Mouse (Mus musculus) spleen, postnatal 4 days (tissue): Measurements from ENCODE around the gene Cd163l1.

Experiments used
- DNase-seq, 2 experiments: peaks; one replicate each; pipeline ENCODE4 v3.0.0; 2022; ENCODE audit warnings: low spot score in 2 of 2

Gene Cd163l1

DNA sequence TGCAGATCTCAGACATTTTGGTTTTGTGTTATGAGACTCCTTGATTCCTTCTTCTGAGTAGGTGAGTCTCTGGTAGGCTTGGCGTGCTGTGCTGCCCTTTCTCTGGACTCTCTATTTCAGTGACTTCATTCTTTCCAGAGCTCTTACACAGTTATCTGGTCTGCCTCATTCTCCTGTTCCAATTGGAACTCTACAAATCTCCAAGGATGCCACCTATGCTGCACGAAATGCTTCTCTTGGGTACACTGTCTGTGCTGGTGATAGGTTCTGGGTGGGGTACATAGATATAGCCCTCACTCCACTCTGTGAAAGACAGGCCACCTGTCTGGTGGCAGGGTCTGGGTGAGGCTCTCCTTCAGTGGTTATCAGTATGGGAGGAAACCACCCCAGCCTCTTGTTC lies at the start of gene Cd163l1:
Gene Cd163l1, plus strand, starts transcription at position 301 of the 400 bp plus-strand sequence.
- DNase-seq, result peak; percentile 1 to 30

DNA sequence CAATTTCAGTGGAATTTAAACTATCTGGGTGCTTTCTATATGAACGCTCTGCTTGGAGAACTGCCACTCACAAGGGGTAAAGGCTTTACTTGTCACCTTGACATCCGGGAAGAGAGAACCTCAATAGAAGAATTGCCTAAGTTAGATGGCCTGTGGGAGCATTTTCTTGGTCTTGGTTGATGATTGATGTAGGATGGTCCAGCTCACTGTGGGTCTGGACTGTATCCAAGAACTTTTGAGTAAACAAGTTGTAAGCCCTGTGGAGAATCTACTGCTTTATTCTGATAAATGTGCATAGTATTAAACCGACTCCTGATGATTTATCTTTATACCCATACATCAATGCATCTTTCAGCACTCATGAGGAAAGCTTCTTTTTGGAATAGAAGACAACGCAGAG lies 48.7 kb upstream of the Cd163l1 start:
- DNase-seq, result no peak

- no peak for DNase-seq
Measured at GRCm38 (mm10) chr7:140170863-140171262, 47.2 kb upstream of the Cd163l1 start.

GRCm38 (mm10) chr7:140172936-140173335 lies 45.1 kb upstream of the Cd163l1 start, which contains the start of gene Olfr523:
Gene Olfr523, plus strand, starts transcription at chr7:140173217.
- DNase-seq, result no peak

DNA sequence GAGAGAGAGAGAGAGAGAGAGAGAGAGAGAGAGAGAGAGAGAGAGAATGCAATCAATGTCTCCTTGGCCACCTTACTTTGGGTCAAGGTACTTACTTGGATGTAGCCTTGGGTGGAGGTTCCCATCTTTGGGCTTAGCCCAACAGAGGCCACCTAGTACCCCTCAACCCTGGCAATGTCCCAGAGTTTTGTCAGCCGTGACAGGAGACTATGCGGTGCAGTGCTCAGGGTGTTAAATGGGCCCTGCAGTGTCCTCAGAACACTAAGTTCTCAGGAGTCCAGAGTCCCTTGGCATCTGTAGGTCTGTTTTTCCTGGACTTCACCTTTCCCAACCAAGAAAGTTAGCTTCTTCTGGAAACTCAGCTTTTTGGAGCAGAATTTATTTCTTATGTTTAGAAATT lies 38.9 kb upstream of the Cd163l1 start:
- DNase-seq, result no peak

DNA sequence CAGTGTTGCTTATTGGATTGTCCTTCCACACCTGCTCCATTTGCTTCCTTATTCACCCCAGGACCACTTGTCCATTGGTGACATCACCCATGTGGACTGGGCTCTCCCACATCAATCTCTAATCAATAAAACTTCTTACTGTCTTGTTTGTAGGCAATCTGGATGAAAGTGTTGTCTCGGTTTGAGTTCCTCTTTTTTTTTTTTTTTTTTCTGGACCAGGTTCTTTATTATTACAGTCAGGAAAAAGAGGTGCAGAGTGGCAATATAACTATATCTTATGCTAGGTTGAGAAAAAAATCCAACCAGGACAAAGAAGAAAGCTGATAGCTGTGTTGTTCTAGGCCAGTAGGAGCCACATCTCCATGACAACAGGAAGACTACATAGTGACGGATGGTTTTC lies 37.4 kb upstream of the Cd163l1 start:
- DNase-seq, result no peak

DNA sequence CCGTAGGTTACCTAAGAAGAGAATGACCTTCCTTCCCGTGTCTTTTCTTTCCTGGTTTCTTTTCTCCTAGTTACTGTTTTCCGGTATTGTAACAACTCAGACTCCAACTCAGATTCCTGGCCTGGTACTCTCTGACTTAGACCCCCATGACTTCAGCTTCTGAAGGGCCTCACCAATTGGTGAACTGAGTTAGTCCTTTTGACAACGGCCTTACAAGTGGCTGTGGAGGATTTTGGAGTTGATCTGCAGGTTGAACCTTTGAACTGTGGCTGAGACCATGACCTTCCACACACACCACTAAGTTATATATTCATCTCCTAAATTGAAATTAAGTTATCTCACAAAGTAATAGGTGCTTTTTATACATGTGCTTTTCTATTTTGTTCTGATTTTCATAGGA lies 33.9 kb upstream of the Cd163l1 start:
- DNase-seq, result no peak

GRCm38 (mm10) chr7:140186646-140187620 lies 31.1 kb upstream of the Cd163l1 start:
- no peak for DNase-seq

GRCm38 (mm10) chr7:140187721-140188390 lies 30.2 kb upstream of the Cd163l1 start:
- no peak for DNase-seq

DNA sequence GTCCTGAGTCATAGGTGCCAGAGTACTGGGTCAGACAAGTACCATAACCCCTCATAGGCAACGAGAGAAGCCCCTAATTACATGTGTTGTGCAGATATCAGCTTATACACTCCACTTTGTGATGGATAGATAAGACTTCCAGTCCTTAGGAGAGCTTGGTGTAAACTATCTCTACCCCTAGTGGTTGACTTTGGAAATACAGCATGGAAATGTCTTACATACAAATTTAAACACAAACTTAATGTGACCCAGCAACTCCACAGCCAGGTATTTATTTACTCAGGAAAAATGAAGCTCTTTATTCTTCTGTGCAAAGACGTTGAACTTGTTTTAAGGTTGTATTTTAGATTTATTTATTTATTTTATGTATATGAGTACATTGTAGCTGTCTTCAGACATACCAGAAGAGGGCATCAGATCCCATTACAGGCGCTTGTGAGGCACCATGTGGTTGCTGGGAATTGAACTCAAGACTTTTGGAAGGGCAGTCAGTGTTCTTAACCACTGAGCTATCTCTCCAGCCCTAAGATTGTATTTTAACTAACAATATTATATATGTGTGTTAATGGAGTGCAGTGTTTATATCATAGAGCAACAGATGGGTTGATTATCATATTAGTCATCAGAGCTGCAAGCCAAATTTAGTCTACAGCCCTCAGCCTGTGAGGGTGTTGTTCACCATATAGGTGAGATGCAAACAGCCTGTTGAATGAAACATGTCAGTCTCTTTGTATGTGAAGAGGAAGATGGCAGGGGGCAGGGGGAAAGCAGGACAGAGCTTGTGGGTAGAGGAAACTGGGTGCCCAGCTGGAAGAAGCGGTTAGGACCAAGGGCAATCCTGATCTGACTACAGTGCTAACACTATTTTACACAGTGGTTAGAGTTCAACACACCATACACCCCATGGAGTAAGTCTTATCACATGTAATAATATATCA lies 29.4 kb upstream of the Cd163l1 start:
- DNase-seq, result no peak

DNA sequence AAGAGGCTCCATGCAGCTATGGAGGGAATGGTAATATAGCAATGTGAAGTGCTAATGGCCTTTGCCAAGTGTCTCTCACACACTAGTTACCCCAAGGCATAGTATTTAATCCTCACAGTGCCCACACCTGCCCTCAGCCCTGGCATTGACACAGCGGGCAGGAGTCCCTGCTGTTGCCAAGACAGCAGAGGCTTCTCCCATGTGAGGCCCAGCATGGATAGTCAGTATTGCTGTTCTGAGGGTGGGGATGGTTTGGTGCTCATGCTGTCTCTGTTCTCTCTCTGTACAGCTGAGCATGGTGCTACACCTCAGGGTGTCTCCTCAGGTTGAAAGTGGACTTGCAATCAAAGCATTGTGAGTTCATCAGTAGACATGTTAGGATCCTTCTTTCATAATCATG lies 27.6 kb upstream of the Cd163l1 start:
- DNase-seq, result no peak

- no peak for DNase-seq
Measured at GRCm38 (mm10) chr7:140192445-140192844, 25.6 kb upstream of the Cd163l1 start.

GRCm38 (mm10) chr7:140192851-140193250 lies 25.2 kb upstream of the Cd163l1 start:
- no peak for DNase-seq

- DNase-seq, result no peak
Measured at GRCm38 (mm10) chr7:140194031-140194430, 24.0 kb upstream of the Cd163l1 start.

GRCm38 (mm10) chr7:140196002-140196401 lies 22.1 kb upstream of the Cd163l1 start:
- no peak for DNase-seq

DNA sequence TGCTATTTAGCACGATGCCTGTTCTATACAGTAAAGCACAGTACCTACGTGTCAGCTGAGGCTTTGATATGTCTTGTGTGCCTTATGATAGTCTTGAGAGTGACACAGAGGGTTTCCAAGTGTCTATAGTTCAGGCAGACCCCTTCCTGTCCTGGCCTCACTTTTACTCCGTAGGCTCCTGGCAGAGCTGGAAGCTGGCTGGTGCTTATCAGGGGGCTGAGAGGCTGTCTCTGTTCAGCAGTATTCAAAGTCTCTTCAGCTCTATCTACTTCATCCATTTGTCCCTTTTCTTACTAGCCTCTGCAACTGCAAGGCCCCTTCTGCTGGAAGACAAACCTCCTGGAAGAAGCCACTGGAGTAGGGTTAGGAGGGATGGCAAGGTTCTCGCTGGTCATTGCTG lies 17.0 kb upstream of the Cd163l1 start:
- no peak for DNase-seq

DNA sequence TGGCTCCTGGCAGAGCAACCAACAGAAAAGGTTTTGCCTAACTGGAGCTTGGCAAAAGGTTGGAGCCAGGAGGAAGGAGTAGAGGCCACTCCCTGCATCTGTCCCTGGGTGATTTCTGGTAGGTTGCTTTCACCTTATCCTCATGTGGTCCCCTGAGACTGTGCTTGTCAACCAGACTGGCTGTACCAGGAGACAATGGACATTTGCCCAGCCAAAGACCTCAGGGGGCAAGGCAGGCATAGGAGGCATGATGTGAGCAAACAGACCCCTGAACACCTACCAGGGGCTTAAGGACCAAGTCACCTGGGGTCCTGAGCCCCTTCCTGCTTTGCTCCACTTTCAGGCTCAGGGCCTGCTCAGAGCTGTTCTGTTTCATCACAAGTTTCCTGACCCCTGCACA lies 12.2 kb upstream of the Cd163l1 start, which contains the start of gene Olfr524:
Gene Olfr524, minus strand, starts transcription at position 101 of the 400 bp plus-strand sequence.
- DNase-seq, result no peak

DNA sequence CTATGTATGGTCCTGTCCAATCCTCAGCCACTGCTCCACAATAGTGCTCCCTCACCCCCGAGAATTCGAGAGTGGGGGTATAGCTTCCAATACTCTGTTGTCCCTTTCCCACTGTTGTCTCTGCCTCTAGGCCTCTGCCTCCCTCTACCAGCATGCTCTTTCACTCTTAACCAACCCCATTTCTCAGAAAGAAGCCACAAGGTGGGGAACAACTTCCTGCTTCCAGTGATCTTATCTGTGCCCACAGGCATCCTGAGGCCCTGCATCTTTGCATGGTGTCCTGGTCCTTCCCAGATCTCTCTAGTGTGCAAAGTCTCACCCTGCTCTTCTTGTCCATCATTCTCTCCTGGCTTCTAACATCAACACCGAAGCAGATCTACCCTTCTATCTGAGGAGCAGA lies 11.2 kb upstream of the Cd163l1 start:
- no peak for DNase-seq

- no peak for DNase-seq
Measured at GRCm38 (mm10) chr7:140208153-140208552, 9.9 kb upstream of the Cd163l1 start.

- DNase-seq, result peak in 1 of 2 experiments; percentile 41
Measured at GRCm38 (mm10) chr7:140208677-140209076, 9.4 kb upstream of the Cd163l1 start.

DNA sequence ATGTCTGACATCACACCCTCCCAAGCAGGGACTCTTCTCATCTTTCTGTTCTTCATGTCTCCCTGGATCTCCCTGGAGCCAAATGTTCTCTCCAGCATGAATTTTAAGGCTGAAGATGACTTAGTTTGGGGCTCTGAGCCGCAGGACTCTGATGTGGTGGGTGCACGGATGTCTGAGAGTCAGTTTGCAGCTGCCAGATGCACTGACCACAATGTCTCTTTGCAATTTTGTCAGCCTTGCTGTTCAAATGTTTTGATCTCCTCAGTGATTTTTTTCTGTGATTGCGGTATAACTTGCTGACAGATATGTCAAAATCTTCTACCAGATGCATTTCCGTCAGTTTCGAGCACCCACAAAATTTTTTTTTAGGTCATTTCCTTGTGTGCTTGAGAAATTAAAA lies 4.2 kb upstream of the Cd163l1 start:
- DNase-seq, result peak in 1 of 2 experiments; percentile 24

DNA sequence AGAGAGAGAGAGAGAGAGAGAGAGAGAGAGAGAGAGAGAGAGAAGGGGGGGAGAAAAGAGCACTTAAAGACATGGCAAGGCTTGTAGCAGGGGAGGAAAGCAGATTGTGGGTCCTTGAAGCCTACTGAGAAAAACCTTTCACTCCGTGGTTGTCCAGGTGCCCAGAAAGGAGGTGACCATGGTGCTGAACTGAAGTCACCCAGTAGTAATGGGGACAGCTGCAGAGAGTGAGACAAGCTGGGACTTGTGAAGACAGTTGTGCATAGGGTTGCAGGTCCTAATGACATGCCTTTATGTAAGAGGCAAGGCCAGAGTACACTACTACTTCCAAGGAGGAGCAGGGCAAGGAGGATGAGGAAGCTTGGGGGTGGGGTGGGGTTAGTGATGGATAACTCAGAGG lies 1.2 kb downstream of the Cd163l1 start:
- peak in 1 of 2 experiments; percentile 47 for DNase-seq
